Mouse (Mus musculus) common myeloid progenitor, adult 5-6 weeks (primary cell): Measurements from ENCODE around the gene Pet100. TPM values are rescaled to one million over a fixed set of nuclear protein-coding genes. Genes with fewer than 3 reads are reported as not detected.

Experiments used
- ATAC-seq: replicated peaks from 2 replicates; pipeline ENCODE4 v1.8.0; 2016; ENCODE audit warnings: low read depth, mild to moderate bottlenecking, moderate TSS enrichment, inconsistent platforms; ENCODE audit not compliant: poor library complexity, severe bottlenecking
- total RNA-seq: library from RNA; stranded (forward); fragments of 200-1000, 187-1606 nt; gene quantifications from 2 replicates; pipeline ENCODE4 v1.2.3, GENCODE M21; 2017

Gene Pet100
- total RNA-seq, 1 experiment from 2014 or later = 251 TPM

- no peak for ATAC-seq
Observed at GRCm38 (mm10) chr8:3622119-3622518, 771 bp downstream of the Pet100 start.

- ATAC-seq = no peak
Observed at GRCm38 (mm10) chr8:3625445-3625844, 4.1 kb downstream of the Pet100 start, which contains the start of gene Pcp2. Gene Pcp2 (minus strand): TSS chr8:3625545.

DNA sequence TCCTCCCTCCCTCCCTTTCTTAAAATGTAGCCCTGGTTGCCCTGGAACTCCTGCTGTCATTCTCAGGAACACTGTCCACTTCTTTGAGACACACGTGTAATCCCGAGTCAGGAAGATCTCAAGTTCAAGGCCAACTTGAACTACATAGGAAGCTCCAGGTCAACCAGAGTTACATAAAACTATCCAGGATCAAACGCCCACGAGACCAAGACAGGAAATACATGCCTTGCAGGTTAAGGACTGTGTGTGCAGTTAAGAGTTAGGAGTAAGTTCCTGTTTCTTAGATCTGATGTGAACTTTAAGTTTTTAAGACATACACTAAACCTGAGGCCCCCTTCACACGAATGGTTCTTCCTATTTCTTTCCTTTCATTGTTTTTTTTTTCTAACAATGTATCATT lies 5.6 kb downstream of the Pet100 start:
- 0 out of 2 replicates have a peak, but pooled peaks have one; percentile 13 for ATAC-seq

- ATAC-seq = peak; percentile 37
Observed at GRCm38 (mm10) chr8:3628014-3628413, 6.7 kb downstream of the Pet100 start.

- peak; percentile 92 for ATAC-seq
Observed at GRCm38 (mm10) chr8:3630647-3631477, 9.5 kb downstream of the Pet100 start, which contains the start of gene Stxbp2. Gene Stxbp2 (plus strand): TSS chr8:3630955.

- ATAC-seq = peak; percentile 49
Observed at GRCm38 (mm10) chr8:3631478-3631875, 10.1 kb downstream of the Pet100 start.

DNA sequence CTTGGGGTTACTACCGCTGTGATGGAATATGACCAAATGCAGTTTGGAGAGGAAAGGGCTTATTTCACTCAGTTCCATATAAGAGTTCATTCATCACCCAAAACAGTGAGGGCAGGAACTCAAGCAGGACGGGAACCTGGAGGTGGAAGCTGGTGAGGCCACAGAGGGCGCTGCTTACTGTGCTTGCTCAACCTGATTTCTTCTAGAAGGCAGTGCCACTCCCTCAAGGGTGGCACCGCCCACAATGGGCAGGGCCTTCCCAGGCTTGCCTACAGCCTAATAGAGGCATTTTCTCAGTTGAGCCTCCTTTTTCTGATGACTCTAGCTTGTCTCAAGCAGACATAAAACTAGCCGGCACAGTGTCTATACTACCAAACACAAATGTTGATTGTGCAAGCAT lies 24.5 kb downstream of the Pet100 start:
- peak; percentile 95 for ATAC-seq

DNA sequence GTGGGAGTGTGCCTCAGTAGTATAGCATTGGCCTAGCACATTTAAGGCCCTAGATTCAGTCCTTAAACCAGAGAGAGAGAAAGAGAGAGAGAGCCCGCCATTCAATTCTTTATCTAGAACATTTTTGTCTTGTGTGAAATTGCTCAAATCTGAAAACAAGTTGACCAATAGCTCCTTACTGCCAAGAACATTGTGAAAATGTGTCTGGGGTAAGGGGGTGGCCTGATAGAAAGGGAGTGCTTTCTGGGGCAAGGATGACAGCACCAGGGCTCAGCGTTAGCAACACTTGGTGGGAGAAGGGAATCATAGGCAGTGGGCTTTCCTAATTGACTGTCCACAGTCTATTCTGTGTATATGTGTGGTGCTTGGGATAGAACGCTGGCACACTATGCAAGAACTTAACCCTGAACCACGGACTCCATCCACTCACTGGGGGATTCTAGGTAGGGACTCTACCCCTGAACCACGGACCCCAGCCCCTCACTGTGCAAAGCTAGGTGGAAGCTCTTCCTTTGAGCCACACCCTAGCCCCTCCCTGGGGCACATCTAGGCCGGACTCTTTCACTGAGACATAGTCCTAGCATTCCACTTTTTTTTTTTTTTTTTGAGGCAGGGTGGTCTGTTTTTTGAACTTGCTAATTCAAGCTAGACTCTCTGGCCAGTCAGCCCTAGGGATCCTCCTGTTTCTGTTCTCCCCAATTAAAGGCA lies 25.6 kb downstream of the Pet100 start:
- ATAC-seq = no peak

- ATAC-seq = no peak
Observed at GRCm38 (mm10) chr8:3647561-3647960, 26.2 kb downstream of the Pet100 start.

DNA sequence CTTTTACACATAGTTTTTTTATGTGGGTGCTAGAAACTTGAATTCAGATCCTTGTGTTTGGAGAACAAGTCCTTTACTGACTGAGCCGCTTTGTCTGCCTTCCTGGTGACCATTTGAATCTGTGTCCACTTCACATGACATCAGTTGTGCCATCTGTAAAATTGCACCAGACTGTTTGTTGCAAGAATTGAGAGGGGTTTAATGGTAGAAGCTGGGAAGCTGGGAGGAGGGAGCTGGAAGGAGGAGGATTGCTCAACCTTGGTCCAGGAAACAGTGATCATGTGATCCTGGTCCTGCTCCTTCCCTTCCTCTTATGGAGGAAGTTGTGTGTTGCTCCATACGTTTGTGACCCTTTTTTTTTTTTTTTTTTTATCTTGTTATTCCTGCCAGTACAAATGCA lies 26.9 kb downstream of the Pet100 start:
- peak; percentile 40 for ATAC-seq

GRCm38 (mm10) chr8:3648990-3649389 lies 27.6 kb downstream of the Pet100 start:
- ATAC-seq = peak; percentile 34

DNA sequence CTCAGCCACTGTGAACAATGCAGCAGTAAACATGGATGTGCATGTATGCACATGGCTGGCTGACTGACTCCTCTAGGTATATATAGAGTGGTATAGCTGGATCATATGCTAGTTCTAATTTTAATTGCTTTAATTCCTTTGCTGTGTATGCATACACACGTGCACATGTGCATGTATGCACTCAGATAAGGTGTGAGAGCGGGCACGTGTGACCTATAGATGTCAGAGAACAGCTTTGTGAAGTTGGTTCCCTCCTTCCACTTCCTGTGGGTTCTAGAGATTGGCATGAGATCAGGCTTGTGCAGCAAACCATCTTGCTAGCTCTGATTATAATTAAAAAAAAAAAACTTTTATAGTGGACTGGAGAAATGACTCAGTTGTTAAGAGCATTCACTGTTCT lies 31.5 kb downstream of the Pet100 start:
- no peak for ATAC-seq

- ATAC-seq = no peak
Observed at GRCm38 (mm10) chr8:3654726-3655508, 33.6 kb downstream of the Pet100 start.

DNA sequence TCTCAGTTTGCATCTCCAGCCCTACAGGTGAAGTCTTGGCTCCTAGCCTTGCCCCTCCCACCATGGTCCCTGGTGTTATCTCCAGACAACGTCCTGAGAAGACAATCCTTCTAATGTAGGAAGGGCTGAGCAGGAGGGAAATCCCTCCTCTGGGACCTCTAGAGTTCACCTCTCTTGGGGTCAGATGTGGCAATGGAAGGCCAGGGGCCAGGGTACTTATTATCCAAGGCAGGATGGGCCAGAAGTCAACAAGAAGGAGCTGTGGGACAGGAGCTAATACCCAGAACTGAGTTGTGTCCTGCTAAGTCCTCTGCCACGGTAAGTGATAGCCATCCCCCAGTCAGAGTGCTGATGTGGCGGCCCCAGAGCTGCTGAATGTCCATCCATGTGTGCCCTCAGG lies 34.2 kb downstream of the Pet100 start, which contains the start of gene Retn:
Gene Retn, plus strand, starts transcription at position 245 of the 400 bp plus-strand sequence.
- no peak for ATAC-seq

DNA sequence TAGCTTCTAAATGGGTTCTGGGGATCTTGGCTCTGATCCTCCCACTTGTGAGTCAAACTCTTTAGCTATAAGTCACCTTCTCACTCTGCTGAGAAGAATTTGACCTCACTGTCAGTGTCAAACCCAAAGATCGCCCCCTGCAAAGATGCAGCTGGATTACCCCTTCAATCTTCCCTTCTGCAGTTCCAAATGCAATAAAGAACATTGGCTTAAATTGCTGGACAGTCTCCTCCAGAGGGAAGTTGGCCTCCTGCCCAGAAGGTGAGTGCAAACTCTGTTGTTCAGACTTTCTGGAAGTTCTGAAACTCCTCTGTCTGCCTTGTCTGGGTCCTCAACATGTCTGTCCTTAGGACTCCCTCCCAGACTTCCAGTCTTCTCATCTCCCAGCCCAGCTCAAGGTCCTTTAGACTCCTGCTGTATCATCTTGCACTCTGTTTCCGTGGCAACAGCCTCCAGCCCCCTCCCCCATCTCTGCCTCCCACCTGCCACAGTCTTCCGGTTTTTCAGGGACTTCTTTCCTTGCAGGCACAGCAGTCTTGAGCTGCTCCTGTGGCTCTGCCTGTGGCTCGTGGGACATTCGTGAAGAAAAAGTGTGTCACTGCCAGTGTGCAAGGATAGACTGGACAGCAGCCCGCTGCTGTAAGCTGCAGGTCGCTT lies 35.5 kb downstream of the Pet100 start:
- ATAC-seq = no peak

DNA sequence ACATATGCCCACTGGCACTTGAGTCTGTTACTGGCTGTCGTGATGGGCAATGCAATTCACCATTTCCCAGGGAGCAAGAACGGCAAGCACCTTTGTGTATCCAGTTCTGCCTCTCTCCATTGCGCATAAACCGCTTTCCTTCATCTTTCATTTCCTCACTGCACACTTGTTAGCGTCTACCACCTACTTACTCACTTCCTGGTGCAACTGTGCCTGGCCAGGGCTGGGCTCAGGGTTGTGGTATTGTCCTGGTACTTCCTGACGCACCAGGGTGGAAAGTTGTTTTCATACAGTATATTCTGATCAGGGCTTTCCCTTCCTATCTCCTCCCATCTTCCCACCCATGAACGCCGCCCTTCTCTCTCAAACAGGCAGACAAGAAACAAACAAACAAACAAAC lies 39.5 kb downstream of the Pet100 start:
- peak; percentile 71 for ATAC-seq

DNA sequence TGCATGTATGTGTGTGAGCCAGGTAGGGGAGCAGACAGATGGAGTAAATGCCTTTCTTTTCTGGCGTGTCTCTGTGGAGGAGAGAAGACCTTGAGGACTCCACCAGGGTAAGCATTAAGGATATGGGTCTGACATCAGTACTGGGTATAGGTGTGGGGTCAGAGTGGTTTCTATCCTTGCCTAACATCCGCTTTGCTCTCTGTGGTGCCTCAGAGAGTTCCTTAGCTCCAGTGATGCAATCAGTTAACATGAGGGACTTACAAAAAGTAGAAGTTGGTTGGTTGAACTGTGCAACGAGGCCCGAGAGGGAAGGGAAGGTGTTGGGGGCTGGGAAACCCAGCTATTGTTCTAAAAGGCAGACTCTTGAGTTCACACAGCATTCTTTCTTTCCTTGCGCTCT lies 43.1 kb downstream of the Pet100 start:
- ATAC-seq = peak; percentile 90

GRCm38 (mm10) chr8:3665507-3665906 lies 44.2 kb downstream of the Pet100 start, which contains the start of gene Mcemp1:
Gene Mcemp1 (plus strand): TSS chr8:3665754.
- ATAC-seq = no peak

DNA sequence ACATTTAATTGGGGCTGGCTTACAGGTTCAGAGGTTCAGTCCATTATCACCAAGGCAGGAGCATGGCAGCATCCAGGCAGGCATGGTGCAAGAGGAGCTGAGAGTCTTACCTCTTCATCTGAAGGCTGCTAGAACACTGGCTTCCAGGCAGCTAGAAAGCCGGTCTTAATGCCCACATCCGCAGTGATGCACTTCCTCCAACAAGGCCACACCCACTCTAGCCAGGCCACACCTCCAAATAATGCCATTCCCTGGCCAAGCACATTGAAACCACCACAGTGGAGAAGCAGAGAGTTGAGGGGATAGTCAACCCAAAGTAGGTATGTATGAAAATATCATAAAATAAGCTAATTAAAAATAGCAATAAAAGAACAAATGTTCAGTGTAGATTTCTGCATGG lies 49.0 kb downstream of the Pet100 start:
- ATAC-seq = peak; percentile 50

- ATAC-seq = peak; percentile 70
Observed at GRCm38 (mm10) chr8:3671980-3672491, 50.7 kb downstream of the Pet100 start, which contains the start of gene Fcor. Gene Fcor (minus strand): TSS chr8:3672362.
